Mouse (Mus musculus) heart, postnatal 25 days (tissue): ENCODE measurements around the gene Ttc9. TPM values are rescaled to one million over a fixed set of nuclear protein-coding genes. Genes with fewer than 3 reads are reported as not detected.

Experiments used
- DNase-seq: peaks from one replicate; pipeline ENCODE4 v3.0.0; 2022; ENCODE audit warnings: low spot score
- intact Hi-C: fragments of 180-260 bp; cut with DNase I; formaldehyde crosslinking; loops from one replicate; pipeline ENCODE4 v1.15.1; 2025
- total RNA-seq, 2 experiments: library from RNA; stranded (reverse); gene quantifications; 2 replicates each; pipeline ENCODE4 v1.2.3; 2021

Gene Ttc9
- total RNA-seq, 2 experiments from 2014 or later, result 3.1 to 3.4 TPM

GRCm38 (mm10) chr12:81653344-81653743 lies 22.3 kb downstream of the Ttc9 start:
- intact Hi-C loops, result no loop called here
- no peak for DNase-seq

- intact Hi-C loops, result no loop called here
- DNase-seq, result no peak
These were observed 26.3 kb downstream of the Ttc9 start for GRCm38 (mm10) chr12:81657321-81657720.

GRCm38 (mm10) chr12:81658086-81658485 lies 27.0 kb downstream of the Ttc9 start:
- no peak for DNase-seq
- intact Hi-C loops, result no loop called here

DNA sequence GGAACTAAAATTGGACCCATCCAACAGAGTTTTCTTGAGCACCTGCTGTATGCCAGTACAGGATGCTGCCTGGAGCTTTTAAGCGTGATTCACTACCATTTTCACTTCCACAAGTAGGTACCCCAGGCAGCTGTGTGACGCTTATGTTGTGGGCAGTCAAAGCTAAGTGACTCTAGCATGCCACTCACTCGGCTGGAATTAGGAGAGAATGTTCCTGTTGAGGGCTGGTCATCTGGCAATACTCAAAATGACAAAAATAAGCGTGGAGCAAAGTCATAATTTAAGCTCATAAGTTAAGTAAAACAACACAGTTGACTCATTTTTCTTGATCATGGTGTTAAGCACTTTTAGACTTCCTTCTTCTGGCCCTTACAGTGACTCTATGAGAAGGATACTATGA lies 31.0 kb downstream of the Ttc9 start:
- no peak for DNase-seq

DNA sequence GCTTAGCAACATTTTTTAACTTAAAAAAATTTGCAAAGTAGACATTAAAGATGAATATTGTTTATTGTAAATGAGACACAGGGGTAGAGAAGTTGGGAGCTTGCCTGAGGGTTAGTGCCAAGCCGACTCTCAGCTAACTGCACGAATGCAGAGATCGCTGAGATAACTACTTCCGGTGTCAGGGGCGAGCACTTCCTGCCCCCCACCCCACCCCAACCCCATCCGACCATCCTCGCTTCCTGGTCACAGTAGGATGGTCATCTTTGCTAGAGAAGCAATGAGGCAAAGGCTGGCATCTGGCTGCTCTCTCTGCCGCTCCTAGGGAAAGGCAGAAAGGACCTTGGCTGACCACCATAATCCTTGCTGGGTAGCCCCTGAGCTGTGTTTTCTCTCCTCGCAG lies 32.1 kb downstream of the Ttc9 start:
- no peak for DNase-seq
- intact Hi-C loops, result no loop called here

More for the DNA sequence above, 31.0 kb downstream of the Ttc9 start:
- intact Hi-C loops, result no loop called here

DNA sequence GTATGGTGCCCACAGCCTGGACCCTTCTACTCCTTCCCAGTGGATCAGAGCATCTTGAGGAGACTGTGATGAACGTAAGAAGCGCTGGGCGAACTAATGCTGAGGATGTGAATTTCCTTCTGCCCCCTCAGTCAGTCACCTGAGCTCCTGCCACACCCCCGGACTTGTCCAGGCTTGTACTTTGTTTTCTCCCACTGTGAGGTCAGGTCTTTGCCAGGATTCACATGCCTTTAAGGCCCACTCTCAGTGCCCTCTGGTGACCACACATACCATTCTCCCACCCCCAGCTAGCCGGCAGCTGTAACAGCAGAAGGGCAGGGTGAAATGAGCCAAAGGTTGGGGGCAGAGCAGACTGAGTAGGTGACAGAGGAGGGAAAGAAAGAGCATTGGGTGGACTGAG lies 32.9 kb downstream of the Ttc9 start:
- DNase-seq, result no peak
- intact Hi-C loops, result no loop called here

- DNase-seq, result no peak
- intact Hi-C loops, result no loop called here
These were observed 37.4 kb downstream of the Ttc9 start for GRCm38 (mm10) chr12:81668406-81668805.

GRCm38 (mm10) chr12:81675557-81675956 lies 44.5 kb downstream of the Ttc9 start:
- intact Hi-C loops, result no loop called here
- DNase-seq, result no peak

DNA sequence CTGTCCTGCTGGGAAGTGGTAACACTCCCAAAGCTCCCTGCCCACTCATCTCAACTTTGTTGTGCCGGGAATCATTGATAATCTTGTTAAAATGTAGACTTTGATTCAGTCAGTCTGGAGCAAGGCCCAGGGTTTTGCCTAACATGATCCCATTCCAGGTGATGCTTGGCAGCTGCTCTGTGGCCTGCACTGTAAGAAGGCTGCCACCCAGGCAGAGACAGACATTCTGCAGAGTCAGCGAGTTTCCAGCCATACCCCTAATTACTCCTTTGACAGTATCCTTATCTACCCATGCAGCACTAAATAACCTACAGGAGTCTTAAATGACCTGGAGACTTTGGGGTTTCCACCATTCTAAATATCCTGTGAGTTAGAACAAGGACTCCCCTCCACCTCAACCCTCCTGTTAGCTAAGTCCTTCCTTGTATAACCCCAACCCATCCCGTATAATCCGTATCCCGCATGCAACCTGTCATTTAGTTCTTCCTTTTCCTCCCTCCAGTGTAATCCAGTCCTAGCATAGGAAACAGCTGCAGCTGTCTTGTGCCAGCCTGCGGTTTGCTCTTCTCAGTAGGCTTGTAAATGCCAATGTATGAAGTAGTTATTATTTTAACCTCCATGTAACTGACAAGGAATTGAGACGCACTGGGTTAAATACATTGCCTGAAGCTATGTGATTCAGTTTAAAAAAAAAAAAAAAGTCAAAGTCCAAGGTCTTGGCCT lies 48.9 kb downstream of the Ttc9 start:
- intact Hi-C loops, result no loop called here
- no peak for DNase-seq

- intact Hi-C loops, result no loop called here
- no peak for DNase-seq
These were observed 52.3 kb downstream of the Ttc9 start for GRCm38 (mm10) chr12:81683395-81683794.

DNA sequence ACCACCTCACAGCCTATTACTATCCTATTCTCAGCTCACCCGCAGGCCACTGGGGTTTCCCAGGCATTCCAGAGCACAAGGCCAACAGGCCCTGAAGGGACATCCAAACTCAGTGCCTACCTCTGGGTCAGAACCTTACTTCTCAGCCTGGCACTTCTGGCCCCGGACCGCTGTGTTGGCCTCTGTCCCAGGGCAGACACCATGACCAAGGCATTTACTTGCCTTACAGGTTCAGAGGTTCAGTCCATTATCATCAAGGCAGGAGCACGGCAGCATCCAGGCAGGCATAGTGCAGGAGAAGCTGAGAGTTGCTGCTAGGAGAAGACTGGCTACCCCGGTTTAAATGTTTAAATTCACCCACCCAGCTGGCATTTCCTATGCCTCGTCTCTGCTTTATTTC lies 53.0 kb downstream of the Ttc9 start:
- intact Hi-C loops, result no loop called here
- no peak for DNase-seq

DNA sequence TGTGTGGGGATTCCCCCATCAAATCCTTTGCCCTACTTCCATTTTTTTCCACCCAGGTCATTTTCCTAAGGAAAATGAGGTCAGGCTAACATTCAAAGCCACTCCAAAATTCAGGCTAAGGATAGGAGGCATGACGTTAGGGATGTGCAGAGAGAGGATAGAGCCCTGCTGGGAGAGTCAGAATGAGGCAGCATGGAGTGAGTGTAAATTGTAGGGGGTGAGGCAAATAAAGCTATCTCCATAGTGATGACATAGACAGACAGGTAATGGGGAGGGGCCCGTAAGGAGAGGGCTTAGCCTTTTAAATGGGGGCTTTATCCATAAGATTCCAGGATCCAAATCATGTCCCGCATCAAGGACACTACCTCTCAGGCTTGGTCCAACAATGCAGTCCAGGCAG lies 54.9 kb downstream of the Ttc9 start:
- intact Hi-C loops, result no loop called here
- no peak for DNase-seq

DNA sequence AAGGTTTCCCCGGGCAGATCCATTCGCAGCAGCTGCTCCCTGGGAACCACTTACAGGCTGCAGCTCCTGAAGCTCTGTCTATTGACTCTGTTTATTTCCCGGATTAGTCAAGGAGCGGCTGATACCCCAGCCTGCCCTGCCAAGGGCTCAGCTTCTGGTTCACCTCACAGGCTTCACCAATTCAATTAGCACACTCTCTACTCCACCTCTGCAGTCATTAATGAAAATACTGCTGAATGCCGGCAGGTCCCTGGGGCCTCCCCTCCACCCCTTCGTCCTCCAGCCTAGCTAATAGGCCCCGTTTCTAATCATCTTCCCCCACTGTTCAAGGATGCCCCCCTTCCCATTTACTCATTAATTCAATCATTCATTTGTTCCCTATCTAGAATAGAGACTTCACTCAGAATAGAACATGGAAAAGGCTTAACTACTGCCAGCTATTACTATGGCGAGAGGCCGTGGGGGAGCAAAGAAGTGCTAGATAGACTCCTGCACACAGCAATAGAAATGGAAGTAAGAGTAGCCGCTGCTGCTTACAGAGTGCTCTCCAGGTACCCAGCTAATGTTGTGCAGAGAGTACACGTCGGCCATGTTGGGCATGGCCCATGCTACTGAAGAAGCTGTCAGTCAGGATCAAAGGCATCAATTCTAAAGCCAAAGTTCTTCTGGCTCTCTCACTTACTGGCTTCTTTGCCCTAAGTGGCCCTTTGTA lies 55.5 kb downstream of the Ttc9 start:
- intact Hi-C loops, result no loop called here
- DNase-seq, result no peak

- DNase-seq, result no peak
- intact Hi-C loops, result no loop called here
These were observed 56.8 kb downstream of the Ttc9 start for GRCm38 (mm10) chr12:81687873-81688272.

DNA sequence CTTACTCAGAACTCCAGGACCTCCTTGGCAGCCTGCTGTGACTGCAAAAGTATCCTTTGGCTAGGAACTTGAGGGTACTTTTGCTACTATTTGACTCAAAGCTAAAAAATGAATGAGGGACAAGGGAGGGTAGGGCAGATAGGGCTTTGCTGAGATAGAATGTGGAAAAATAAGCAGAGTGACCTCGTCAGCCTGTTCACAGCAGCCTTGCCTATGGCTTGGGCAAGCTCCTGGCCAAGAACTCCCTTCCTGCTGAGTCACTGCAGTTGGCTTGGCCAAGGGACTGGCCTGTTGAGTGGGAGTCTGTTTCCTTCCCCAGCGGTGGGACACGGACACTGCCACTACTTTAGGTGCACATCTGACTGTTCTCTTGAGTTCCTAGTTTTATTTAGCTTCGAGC lies 57.5 kb downstream of the Ttc9 start:
- intact Hi-C loops, result no loop called here
- DNase-seq, result peak; percentile 47

DNA sequence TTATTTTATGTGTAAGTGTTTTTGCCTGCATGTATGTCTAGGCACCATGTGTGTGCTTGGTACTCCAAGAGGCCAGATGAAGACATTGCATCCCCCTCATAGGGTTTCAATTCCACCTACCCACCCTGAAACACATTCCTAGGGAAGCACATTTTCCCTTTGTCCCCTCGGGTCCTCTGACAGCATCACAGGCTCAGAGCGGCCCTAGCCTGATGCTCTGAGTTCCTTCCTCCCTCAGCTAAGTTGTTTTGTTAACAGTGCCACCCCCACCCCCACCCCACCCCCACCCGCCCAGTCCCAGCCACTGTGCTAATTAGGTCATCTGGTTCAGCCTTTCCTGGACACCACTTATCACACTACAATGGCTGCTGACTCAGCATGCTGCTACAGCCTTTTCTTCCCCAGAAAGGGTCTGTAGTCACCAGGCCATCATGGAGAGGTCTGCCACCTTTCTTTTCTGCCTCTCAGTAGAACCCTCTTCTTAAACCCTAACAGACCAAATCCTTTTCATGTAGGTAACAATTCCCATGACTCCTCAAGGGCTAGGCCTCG lies 58.5 kb downstream of the Ttc9 start:
- DNase-seq, result no peak
- intact Hi-C loops, result no loop called here

DNA sequence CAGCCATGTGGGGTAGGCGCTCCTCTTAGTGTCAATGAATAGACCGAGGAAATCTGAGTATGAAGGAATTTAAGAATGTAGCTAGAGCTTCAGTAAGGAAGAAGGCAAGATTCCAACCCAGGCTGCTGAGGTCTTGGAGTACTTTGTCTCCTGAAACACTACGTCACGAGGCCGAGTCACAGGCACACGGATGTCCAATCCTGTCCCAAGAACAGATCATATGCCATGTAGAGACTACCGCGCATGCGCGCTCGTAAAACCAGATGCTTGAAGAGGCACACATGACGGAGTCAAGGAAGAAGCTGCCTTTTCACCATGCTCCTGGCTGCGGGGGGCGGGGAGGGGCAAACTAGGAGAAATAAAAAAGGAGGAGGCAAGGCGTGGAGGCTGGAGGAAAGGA lies 59.1 kb downstream of the Ttc9 start:
- intact Hi-C loops, result no loop called here
- DNase-seq, result no peak

DNA sequence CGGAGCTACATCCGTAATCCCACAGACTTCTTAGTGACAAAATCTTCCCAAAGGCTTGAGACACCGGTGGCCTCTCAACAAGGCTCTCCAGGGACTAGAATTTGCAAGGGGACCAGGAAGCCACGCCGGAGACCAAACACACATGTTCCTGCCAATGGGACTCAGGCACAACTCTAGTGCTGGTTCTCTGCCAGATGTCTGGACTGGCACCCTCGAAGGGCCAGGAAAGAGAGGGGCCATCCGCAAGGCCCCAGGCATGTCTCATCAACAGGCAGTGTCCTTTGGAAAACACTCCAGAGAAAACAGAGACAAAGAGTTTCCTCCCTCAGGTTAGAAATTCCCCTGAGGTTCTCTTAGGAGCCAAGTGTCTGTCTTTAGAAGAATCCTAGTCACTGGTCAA lies 59.7 kb downstream of the Ttc9 start:
- intact Hi-C loops, result no loop called here
- peak; percentile 4 for DNase-seq

DNA sequence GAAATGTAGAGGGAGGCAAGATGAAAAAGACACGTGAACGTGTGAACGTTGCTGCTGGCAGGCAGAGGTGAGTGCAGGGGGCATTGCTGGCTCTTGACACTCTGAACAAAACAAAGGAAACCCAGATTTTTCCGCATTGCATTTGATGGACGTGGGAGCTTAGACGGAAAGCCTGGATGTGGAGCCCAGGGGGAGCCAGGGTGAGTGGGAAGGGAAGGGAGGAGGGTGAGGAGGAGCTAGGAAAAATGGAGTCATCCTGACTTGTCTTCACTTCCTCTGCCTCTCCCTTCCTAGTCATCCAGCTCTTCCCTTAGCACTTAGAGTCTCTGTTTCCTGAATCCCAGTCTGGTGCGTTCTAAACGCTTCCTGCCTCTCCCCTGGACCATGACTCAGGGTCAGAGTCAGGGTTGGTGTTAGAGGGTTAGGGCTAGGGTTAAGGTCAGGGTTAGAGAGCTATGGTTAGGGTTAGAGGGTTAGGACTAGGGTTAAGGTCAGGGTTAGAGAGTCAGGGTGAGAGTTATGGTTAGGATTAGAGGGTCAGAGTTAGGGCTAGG lies 60.2 kb downstream of the Ttc9 start:
- peak; percentile 20 for DNase-seq
- intact Hi-C loops, result no loop called here

DNA sequence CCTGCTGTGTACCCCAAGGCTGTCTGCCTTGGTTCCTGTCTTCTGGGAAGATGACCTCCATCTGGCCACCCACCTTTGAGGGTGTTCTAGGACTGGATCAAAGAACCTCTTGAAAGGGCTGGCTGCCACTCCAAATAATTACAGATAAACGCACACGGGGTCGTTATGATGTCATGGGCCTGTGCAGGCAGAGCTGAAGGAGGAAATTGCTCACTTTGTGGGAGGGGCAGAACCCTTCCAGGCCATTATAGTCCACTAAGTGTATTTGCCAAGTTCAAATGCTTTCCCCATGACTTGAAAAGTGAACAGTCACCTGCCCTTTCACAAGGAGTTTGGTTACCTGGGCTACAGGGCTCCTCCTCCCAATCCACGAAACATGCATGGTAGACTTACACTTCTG lies 67.0 kb downstream of the Ttc9 start:
- intact Hi-C loops, result no loop called here
- no peak for DNase-seq

DNA sequence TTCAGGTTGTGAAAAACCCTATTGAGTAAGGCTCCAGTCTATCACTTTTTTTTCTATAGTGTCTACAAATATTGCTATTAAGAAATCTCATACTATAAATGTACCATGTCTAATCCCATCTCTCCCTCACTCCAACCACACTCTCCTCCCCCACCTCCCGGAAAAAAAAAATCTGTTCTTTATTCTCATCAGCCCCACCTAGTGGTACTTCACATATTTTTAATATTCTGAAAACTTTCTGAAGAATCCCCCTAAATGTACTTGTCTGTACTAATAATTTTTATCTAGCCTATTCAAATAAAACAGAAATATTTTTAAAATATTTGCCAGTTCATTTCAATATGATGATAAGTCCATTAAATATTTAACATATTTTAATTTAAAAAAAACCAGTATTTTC lies 71.9 kb downstream of the Ttc9 start:
- no peak for DNase-seq
- intact Hi-C loops, result loop anchor here (1.0 to 10.0 kb wide), 2 partner anchors 84 to 718 kb away; no protein-coding TSS in a partner anchor
